8 mouse cellular contexts compared by ENCODE assay signal in the genomic region with DNA sequence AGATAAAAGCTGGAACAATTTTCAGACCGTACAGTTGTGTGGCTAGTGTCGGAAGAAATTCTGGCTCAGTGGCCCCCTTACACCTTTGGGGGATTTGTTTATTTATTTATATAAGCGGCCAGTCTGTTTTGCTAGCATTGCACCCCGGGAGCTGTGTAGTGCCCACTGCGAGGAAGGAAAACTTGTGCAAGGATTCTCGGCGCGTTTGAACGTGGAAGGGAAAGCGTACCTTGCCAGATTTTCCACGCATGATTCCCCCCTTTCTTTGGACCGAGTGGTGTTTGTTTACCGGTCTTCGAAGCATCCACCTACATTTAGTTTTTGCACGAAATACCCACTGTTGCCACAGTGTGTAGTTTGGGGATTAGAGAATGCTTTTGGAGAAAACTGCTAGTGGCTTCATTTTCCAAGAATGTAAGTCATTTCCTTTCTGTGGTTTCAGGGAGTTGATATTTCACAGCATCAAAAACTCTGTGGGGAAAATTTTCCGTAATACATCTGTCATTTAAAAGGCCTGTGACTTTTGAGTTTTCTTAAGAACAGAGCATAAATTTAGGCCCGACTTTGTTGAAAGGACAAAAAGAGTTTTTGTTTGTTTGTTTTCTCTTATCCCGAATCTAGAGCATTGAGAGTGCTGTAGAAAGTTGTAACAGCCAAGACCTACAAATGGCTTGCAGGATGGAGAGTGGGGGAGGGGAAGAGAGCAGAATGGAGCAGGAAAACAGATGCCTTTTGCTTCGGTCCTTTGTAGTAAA. TPM values are rescaled to one million over a fixed set of nuclear protein-coding genes. Genes with fewer than 3 reads are reported as not detected.
DNase-seq lines count a peak whose midpoint lies in the region; ATAC-seq lines count a peak whose summit lies in the region.

No protein-coding gene starts in this region.

- H3K27me3 ChIP-seq in heart, embryonic 14.5 days (ENCODE audit: control insufficient read depth, insufficient read depth, low read length) = no peaks in the 10 kb centered on the region
- no peaks in the 10 kb centered on the region for H3K27me3 ChIP-seq in limb, embryonic 13.5 days
- no peaks in the 10 kb centered on the region for H3K27me3 ChIP-seq in neural tube, embryonic 14.5 days (ENCODE audit: control insufficient read depth, insufficient read depth, low read length)

- ATAC-seq in heart, embryonic 14.5 days (ENCODE audit: insufficient number of reproducible peaks, insufficient read depth, low FRiP score, low read depth) = no peak
- ATAC-seq in limb, embryonic 13.5 days (ENCODE audit: low FRiP score, low read depth) = no peak
- ATAC-seq in neural tube, embryonic 14.5 days (ENCODE audit: low read depth) = no peak

- peaks cover 4% of the 10 kb centered on the region; the same call in 1 of the 2 replicates for H3K4me1 ChIP-seq in brown adipose tissue, adult 24 weeks (ENCODE audit: control insufficient read depth, insufficient read depth, insufficient read length, low read length)
- peaks cover 15 to 45% of the 10 kb centered on the region in 2 experiments for H3K4me1 ChIP-seq in heart, embryonic 14.5 days (ENCODE audit: control insufficient read depth in 2 of 2, insufficient read depth in 2 of 2, low read length in 2 of 2)
- H3K4me1 ChIP-seq in limb, embryonic 13.5 days = peaks cover 52% of the 10 kb centered on the region
- peaks cover 15% of the 10 kb centered on the region; the same call in 1 of the 2 replicates for H3K4me1 ChIP-seq in neural tube, embryonic 14.5 days (ENCODE audit: control insufficient read depth, insufficient read depth, low read length)

- peak overlapping the region; percentile 98 for H3K9ac ChIP-seq in heart, embryonic 14.5 days (ENCODE audit: low read length)
- peak overlapping the region; percentile 98 for H3K9ac ChIP-seq in limb, embryonic 13.5 days
- peak overlapping the region; percentile 76 for H3K9ac ChIP-seq in neural tube, embryonic 14.5 days (replicated peaks; ENCODE audit: low read depth, low read length)

- no peaks in the 10 kb centered on the region for H3K36me3 ChIP-seq in heart, embryonic 14.5 days (ENCODE audit: control insufficient read depth, insufficient read depth, low read length)
- no peaks in the 10 kb centered on the region for H3K36me3 ChIP-seq in limb, embryonic 13.5 days
- H3K36me3 ChIP-seq in neural tube, embryonic 14.5 days (ENCODE audit: control insufficient read depth, insufficient read depth, low read length) = no peaks in the 10 kb centered on the region

- H3K27ac ChIP-seq in brown adipose tissue, adult 24 weeks (replicated peaks; ENCODE audit: low read depth, low read length) = peak overlapping the region; percentile 49; the same call in 1 of the 2 replicates
- H3K27ac ChIP-seq in heart, embryonic 14.5 days (replicated peaks in 1 of 2; ENCODE audit: control insufficient read depth in 1 of 2, insufficient read depth in 1 of 2, low read depth in 2 of 2, low read length in 2 of 2) = peak overlapping the region; percentile 99
- H3K27ac ChIP-seq in limb, embryonic 13.5 days = peak overlapping the region; percentile 99
- peak overlapping the region; percentile 87 for H3K27ac ChIP-seq in neural tube, embryonic 14.5 days (ENCODE audit: low read depth, low read length)

- no peaks in the 10 kb centered on the region for H3K9me3 ChIP-seq in heart, embryonic 14.5 days (ENCODE audit: control insufficient read depth, low read length)
- no peaks in the 10 kb centered on the region for H3K9me3 ChIP-seq in limb, embryonic 13.5 days
- H3K9me3 ChIP-seq in neural tube, embryonic 14.5 days (ENCODE audit: control insufficient read depth, low read length) = no peaks in the 10 kb centered on the region

- 3% methylated on average over 19 of the region's 19 CpGs for WGBS in heart, embryonic 14.5 days
- under 1% methylated on average over 19 of the region's 19 CpGs for WGBS in limb, embryonic 13.5 days
- 3% methylated on average over 19 of the region's 19 CpGs for WGBS in neural tube, embryonic 14.5 days

- peak; percentile 92 for DNase-seq in heart, adult 11 months
- no peak for DNase-seq in heart, adult 9 months (ENCODE audit: low spot score in 2 of 2)
- no peak for DNase-seq in right cerebral cortex, postnatal 36 days (ENCODE audit: low spot score in 2 of 2)
- no peak for DNase-seq in urinary bladder, postnatal 4 days (ENCODE audit: low spot score in 2 of 2)

- H3K4me2 ChIP-seq in heart, embryonic 14.5 days (ENCODE audit: low read length) = peak overlapping the region; percentile 87
- H3K4me2 ChIP-seq in limb, embryonic 13.5 days (replicated peaks) = peak overlapping the region; percentile 75
- peak overlapping the region; percentile 86 for H3K4me2 ChIP-seq in neural tube, embryonic 14.5 days (ENCODE audit: low read depth, low read length)

- H3K4me3 ChIP-seq in brown adipose tissue, adult 24 weeks (ENCODE audit: insufficient read depth, low read depth, low read length) = peak overlapping the region; percentile 80
- peak overlapping the region; percentile 89 to 100 for H3K4me3 ChIP-seq in heart, embryonic 14.5 days (ENCODE audit: control insufficient read depth in 1 of 2, insufficient read depth in 1 of 2, low read depth in 1 of 2, low read length in 2 of 2)
- H3K4me3 ChIP-seq in limb, embryonic 13.5 days = peak overlapping the region; percentile 87
- H3K4me3 ChIP-seq in neural tube, embryonic 14.5 days (ENCODE audit: low read depth, low read length) = peak overlapping the region; percentile 80

RNA-seq across cellular contexts. Expression of a gene that starts 1.2 kb away (rescaled TPM):
- polyA plus RNA-seq in brown adipose tissue, adult 24 weeks (2012; ENCODE audit: insufficient read depth, insufficient read length, missing spikeins) = 5.0 and 5.9 TPM in 2 replicates
- polyA plus RNA-seq in heart, embryonic 14.5 days (2014; fragmentation: Nextera tagmentation; extraction: Ambion mirVana) = 26.7 and 27.0 TPM in 2 replicates
- polyA plus RNA-seq in limb, embryonic 13.5 days (2015; fragmentation: Nextera tagmentation; extraction: Ambion mirVana) = 60.7 and 68.6 TPM in 2 replicates
- 7.3 and 13.8 TPM in 2 replicates for polyA plus RNA-seq in neural tube, embryonic 14.5 days (2014; fragmentation: Nextera tagmentation; extraction: Ambion mirVana)

Comparison
In these comparisons a context has a peak if more than half of its experiments do, and no peak if none do; other contexts are left out.
1. H3K27ac ChIP-seq: peak in every context shown above with its lines; median percentile 99 in heart, embryonic 14.5 days; 99 in limb, embryonic 13.5 days; 87 in neural tube, embryonic 14.5 days; 49 in brown adipose tissue, adult 24 weeks.